Mouse (Mus musculus) cerebellum, adult 9-10 months (tissue): Measurements from ENCODE around the gene Mctp2.

Experiments
- DNase-seq: peaks from one replicate; pipeline ENCODE4 v3.0.0; 2022

The Mctp2 gene

GRCm38 (mm10) chr7:72165726-72166701, 140.4 kb downstream of the Mctp2 start:
- no peak for DNase-seq

- no peak for DNase-seq
These were observed 144.2 kb downstream of the Mctp2 start for GRCm38 (mm10) chr7:72162256-72162655.

GRCm38 (mm10) chr7:72159513-72160063, 146.8 kb downstream of the Mctp2 start:
- no peak for DNase-seq

GRCm38 (mm10) chr7:72150799-72151708, 155.4 kb downstream of the Mctp2 start:
- no peak for DNase-seq

GRCm38 (mm10) chr7:72149073-72149472, 157.3 kb downstream of the Mctp2 start:
- DNase-seq = no peak

GRCm38 (mm10) chr7:72146849-72147248, 159.6 kb downstream of the Mctp2 start:
- no peak for DNase-seq

- DNase-seq = no peak
These were observed 160.5 kb downstream of the Mctp2 start for GRCm38 (mm10) chr7:72145726-72146520.

- no peak for DNase-seq
These were observed 167.7 kb downstream of the Mctp2 start for GRCm38 (mm10) chr7:72138701-72139100.

- DNase-seq = no peak
These were observed 185.4 kb downstream of the Mctp2 start for GRCm38 (mm10) chr7:72120986-72121385.

GRCm38 (mm10) chr7:72119713-72120112, 186.7 kb downstream of the Mctp2 start:
- no peak for DNase-seq

GRCm38 (mm10) chr7:72117376-72118077, 188.9 kb downstream of the Mctp2 start:
- no peak for DNase-seq

- DNase-seq = no peak
These were observed 191.3 kb downstream of the Mctp2 start for GRCm38 (mm10) chr7:72115073-72115472.

GRCm38 (mm10) chr7:72110578-72110977, 195.8 kb downstream of the Mctp2 start:
- no peak for DNase-seq

- DNase-seq = no peak
These were observed 197.6 kb downstream of the Mctp2 start for GRCm38 (mm10) chr7:72108639-72109399.

GRCm38 (mm10) chr7:72104170-72104569, 202.2 kb downstream of the Mctp2 start:
- DNase-seq = no peak

- DNase-seq = no peak
These were observed 202.8 kb downstream of the Mctp2 start for GRCm38 (mm10) chr7:72103654-72104053.

GRCm38 (mm10) chr7:72100683-72101082, 205.7 kb downstream of the Mctp2 start:
- DNase-seq = no peak

GRCm38 (mm10) chr7:72098603-72099002, 207.8 kb downstream of the Mctp2 start:
- no peak for DNase-seq

- DNase-seq = no peak
These were observed 209.4 kb downstream of the Mctp2 start for GRCm38 (mm10) chr7:72096973-72097372.

- no peak for DNase-seq
These were observed 210.0 kb downstream of the Mctp2 start for GRCm38 (mm10) chr7:72096433-72096832.
